Mouse (Mus musculus) c-Kit-negative CD71-positive TER-119-positive erythroid progenitor cells, embryonic 14.5 days (primary cell): ENCODE measurements around the gene Ptprd.

Experiments
- DNase-seq: peaks from one replicate; pipeline ENCODE4 v3.0.0-alpha.2; 2013; ENCODE audit warnings: low read depth, low spot score

The Ptprd gene

GRCm38 (mm10) chr4:76405862-76406454, 1805.8 kb downstream of the Ptprd start:
- no peak for DNase-seq

- no peak for DNase-seq
Measured at GRCm38 (mm10) chr4:76403219-76403618, 1808.5 kb downstream of the Ptprd start.

GRCm38 (mm10) chr4:76387887-76388286, 1823.9 kb downstream of the Ptprd start:
- DNase-seq, result no peak

- DNase-seq, result no peak
Measured at GRCm38 (mm10) chr4:76386978-76387824, 1824.6 kb downstream of the Ptprd start.

GRCm38 (mm10) chr4:76385818-76386217, 1825.9 kb downstream of the Ptprd start:
- DNase-seq, result no peak

GRCm38 (mm10) chr4:76380312-76380917, 1831.3 kb downstream of the Ptprd start:
- no peak for DNase-seq

GRCm38 (mm10) chr4:76370041-76370880, 1841.5 kb downstream of the Ptprd start:
- DNase-seq, result no peak

GRCm38 (mm10) chr4:76369101-76369500, 1842.7 kb downstream of the Ptprd start:
- DNase-seq, result no peak

- no peak for DNase-seq
Measured at GRCm38 (mm10) chr4:76368291-76368690, 1843.5 kb downstream of the Ptprd start.

GRCm38 (mm10) chr4:76367285-76367684, 1844.5 kb downstream of the Ptprd start:
- DNase-seq, result no peak

GRCm38 (mm10) chr4:76365871-76366270, 1845.9 kb downstream of the Ptprd start:
- DNase-seq, result no peak

- no peak for DNase-seq
Measured at GRCm38 (mm10) chr4:76361546-76361945, 1850.2 kb downstream of the Ptprd start.

- no peak for DNase-seq
Measured at GRCm38 (mm10) chr4:76354167-76354566, 1857.6 kb downstream of the Ptprd start.

GRCm38 (mm10) chr4:76352468-76352867, 1859.3 kb downstream of the Ptprd start:
- no peak for DNase-seq

- DNase-seq, result no peak
Measured at GRCm38 (mm10) chr4:76351201-76351979, 1860.4 kb downstream of the Ptprd start.

GRCm38 (mm10) chr4:76350241-76350962, 1861.4 kb downstream of the Ptprd start:
- DNase-seq, result no peak

- no peak for DNase-seq
Measured at GRCm38 (mm10) chr4:76344059-76344458, 1867.7 kb downstream of the Ptprd start.

- DNase-seq, result no peak
Measured at GRCm38 (mm10) chr4:76337926-76338325, 1873.8 kb downstream of the Ptprd start.

GRCm38 (mm10) chr4:76327346-76327745, 1884.4 kb downstream of the Ptprd start:
- DNase-seq, result no peak

- DNase-seq, result no peak
Measured at GRCm38 (mm10) chr4:76325646-76326045, 1886.1 kb downstream of the Ptprd start.
